Mouse (Mus musculus) embryonic fibroblast, embryonic 13.5 days (primary cell): ENCODE results near the gene Prkar1b.

Experiments used
- CTCF ChIP-seq: IDR thresholded peaks from 2 replicates; pipeline ENCODE4 v1.5.1; 2011; ENCODE audit warnings: mild to moderate bottlenecking, control low read depth, low read length, moderate library complexity, borderline replicate concordance; ENCODE audit not compliant: insufficient read depth
- POLR2A ChIP-seq: IDR thresholded peaks from 2 replicates; pipeline ENCODE4 v1.6.1; 2011; ENCODE audit warnings: low read depth, mild to moderate bottlenecking, control low read depth, low read length, moderate library complexity

DNA sequence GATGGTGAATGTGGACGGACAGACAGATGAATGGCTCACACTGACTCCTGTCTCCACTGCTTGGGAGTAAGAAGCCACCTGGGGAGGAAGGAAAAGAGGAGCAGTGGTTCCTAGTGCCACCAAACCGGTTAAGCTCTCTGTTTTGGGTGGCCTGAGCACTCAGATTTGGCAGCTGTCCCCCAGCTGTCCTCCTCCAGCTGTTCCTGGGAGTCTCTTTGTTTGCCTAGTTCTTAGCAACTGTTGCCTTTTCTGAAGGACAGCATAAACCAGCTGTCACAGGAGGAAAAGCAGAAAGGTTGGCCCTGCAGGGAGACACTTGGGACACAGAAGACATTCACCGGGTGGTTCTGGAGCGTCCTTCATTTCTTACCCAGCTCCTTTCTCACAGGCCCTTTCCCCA is 56.3 kb downstream of the Prkar1b start:
- TF ChIP-seq CTCF (no peak), POLR2A (no peak)
